Mouse (Mus musculus) lung, postnatal 0 days (tissue): Measurements from ENCODE around the gene Tomm34. TPM values are rescaled to one million over a fixed set of nuclear protein-coding genes. Genes with fewer than 3 reads are reported as not detected.

Experiments used
- ATAC-seq: fragments of 200-750 bp; cut with Nextera tagmentation; 2 replicates; pipeline ENCODE4 v1.8.0; 2017; ENCODE audit warnings: moderate library complexity
- DNase-seq: peaks from one replicate; pipeline ENCODE4 v3.0.0-alpha.2; 2016; ENCODE audit warnings: low spot score
- H3K27ac ChIP-seq: fragments of 300-500 bp; sonication (generic); 2 replicates; pipeline ENCODE4 v1.5.1; 2014; ENCODE audit warnings: antibody characterized with exemption, mild to moderate bottlenecking, low read length, mixed read lengths
- H3K27me3 ChIP-seq: fragments of 300-500 bp; sonication (generic); replicated peaks from 2 replicates; pipeline ENCODE4 v1.6.1; 2014; ENCODE audit warnings: low read length, mixed read lengths; ENCODE audit not compliant: insufficient read depth
- H3K36me3 ChIP-seq: fragments of 300-500 bp; sonication (generic); 2 replicates; pipeline ENCODE4 v1.6.1; 2014; ENCODE audit warnings: low read length, mixed read lengths; ENCODE audit not compliant: insufficient read depth
- H3K4me1 ChIP-seq: fragments of 300-500 bp; sonication (generic); 2 replicates; pipeline ENCODE4 v1.6.1; 2014; ENCODE audit warnings: antibody characterized with exemption, low read depth, low read length, mixed read lengths; ENCODE audit not compliant: insufficient read depth
- H3K4me2 ChIP-seq: fragments of 300-500 bp; sonication (generic); replicated peaks from 2 replicates; pipeline ENCODE4 v1.6.1; 2014; ENCODE audit warnings: low read depth, mild to moderate bottlenecking, low read length, moderate library complexity, mixed read lengths
- H3K4me3 ChIP-seq: fragments of 300-500 bp; sonication (generic); 2 replicates; pipeline ENCODE4 v1.5.1; 2014; ENCODE audit warnings: low read depth, low read length
- H3K9ac ChIP-seq: fragments of 300-500 bp; sonication (generic); replicated peaks from 2 replicates; pipeline ENCODE4 v1.6.1; 2014; ENCODE audit warnings: low read depth, mild to moderate bottlenecking
- H3K9me3 ChIP-seq: fragments of 300-500 bp; sonication (generic); 2 replicates; pipeline ENCODE4 v1.6.1; 2016; ENCODE audit warnings: low read length, mixed read lengths
- CTCF ChIP-seq: IDR thresholded peaks from 2 replicates; pipeline ENCODE4 v1.5.1; 2016; ENCODE audit warnings: antibody characterized with exemption, mild to moderate bottlenecking
- EP300 ChIP-seq: IDR thresholded peaks from 2 replicates; pipeline ENCODE4 v1.6.1; 2016; ENCODE audit warnings: antibody characterized with exemption, mild to moderate bottlenecking, control low read depth
- WGBS: fragments of 180-500 bp; shearing (Covaris S2); extraction: QIAGEN DNeasy Blood & Tissue Kit; methylation state at CpG from one replicate; pipeline ENCODE4 v1.1.7; 2014; 5-methylcytosine and 5-hydroxymethylcytosine counted together
- polyA plus RNA-seq: library from polyadenylated mRNA; unstranded; fragments of >200 nt; fragmentation: Nextera tagmentation; extraction: Ambion mirVana; gene quantifications from 2 replicates; pipeline ENCODE4 v1.2.1, GENCODE M21; 2015

Gene Tomm34
- polyA plus RNA-seq, 1 experiment from 2014 or later: 27.2 TPM

GRCm38 (mm10) chr2:164094152-164094551 lies 23.2 kb upstream of the Tomm34 start:
- Histone ChIP-seq H3K4me3 (no peak overlapping the region), H3K4me1 (no peaks in the 10 kb centered on the region), H3K9ac (no peak overlapping the region), H3K27me3 (no peaks in the 10 kb centered on the region), H3K36me3 (peaks cover 15% of the 10 kb centered on the region), H3K9me3 (no peaks in the 10 kb centered on the region), H3K4me2 (no peak overlapping the region), H3K27ac (no peak overlapping the region)
- DNase-seq (no peak), ATAC-seq (no peak)
- 70% methylated on average over 7 of the region's 7 CpGs for WGBS
- no peak for TF ChIP-seq EP300
- peak; percentile 29 for TF ChIP-seq CTCF

- DNase-seq: no peak
- WGBS: 95% methylated on average over 4 of the region's 4 CpGs
- no peaks in the 10 kb centered on the region for H3K27me3 ChIP-seq
- H3K9me3 ChIP-seq: no peaks in the 10 kb centered on the region
- H3K36me3 ChIP-seq: peaks cover 24% of the 10 kb centered on the region; the same call in 1 of the 2 replicates
- no peak overlapping the region for H3K4me3 ChIP-seq
- TF ChIP-seq EP300: no peak
- no peak for TF ChIP-seq CTCF
- H3K9ac ChIP-seq: no peak overlapping the region
- H3K27ac ChIP-seq: no peak overlapping the region
- no peak for ATAC-seq
- no peaks in the 10 kb centered on the region for H3K4me1 ChIP-seq
- no peak overlapping the region for H3K4me2 ChIP-seq
These were observed 18.5 kb upstream of the Tomm34 start for GRCm38 (mm10) chr2:164089508-164089907.

GRCm38 (mm10) chr2:164087416-164088017 lies 16.5 kb upstream of the Tomm34 start:
- no peak for ATAC-seq
- WGBS: 91% methylated on average over 6 of the region's 6 CpGs

GRCm38 (mm10) chr2:164084342-164084700 lies 13.4 kb upstream of the Tomm34 start:
- Histone ChIP-seq H3K36me3 (peaks cover 46% of the 10 kb centered on the region), H3K4me2 (0 out of 2 replicates have a peak overlapping the region, but pooled peaks have one; percentile 9), H3K9ac (no peak overlapping the region), H3K4me3 (no peak overlapping the region), H3K27ac (peak overlapping the region; percentile 48), H3K27me3 (no peaks in the 10 kb centered on the region), H3K4me1 (0 out of 2 replicates have a peak, but pooled peaks cover 2% of the 10 kb centered on the region), H3K9me3 (no peaks in the 10 kb centered on the region)
- DNase-seq (no peak), ATAC-seq (peak; percentile 22; the same call in 1 of the 2 replicates)
- TF ChIP-seq CTCF (no peak), EP300 (no peak)
- 53% methylated on average over 7 of the region's 7 CpGs for WGBS

More at GRCm38 (mm10) chr2:164087416-164088017, 16.5 kb upstream of the Tomm34 start:
- no peak for TF ChIP-seq CTCF
- TF ChIP-seq EP300: no peak
- H3K4me1 ChIP-seq: 0 out of 2 replicates have a peak, but pooled peaks cover 2% of the 10 kb centered on the region
- no peak overlapping the region for H3K27ac ChIP-seq
- no peak overlapping the region for H3K4me3 ChIP-seq
- DNase-seq: no peak
- no peak overlapping the region for H3K4me2 ChIP-seq
- H3K36me3 ChIP-seq: peaks cover 27% of the 10 kb centered on the region; the same call in 1 of the 2 replicates
- H3K9ac ChIP-seq: no peak overlapping the region
- H3K9me3 ChIP-seq: no peaks in the 10 kb centered on the region
- H3K27me3 ChIP-seq: no peaks in the 10 kb centered on the region

GRCm38 (mm10) chr2:164083609-164084341 lies 12.8 kb upstream of the Tomm34 start:
- 50% methylated on average over 19 of the region's 19 CpGs for WGBS
- no peaks in the 10 kb centered on the region for H3K27me3 ChIP-seq
- H3K4me2 ChIP-seq: 0 out of 2 replicates have a peak overlapping the region, but pooled peaks have one; percentile 9
- H3K4me1 ChIP-seq: 0 out of 2 replicates have a peak, but pooled peaks cover 2% of the 10 kb centered on the region
- ATAC-seq (peak; percentile 92), DNase-seq (peak; percentile 90)
- H3K36me3 ChIP-seq: peaks cover 42% of the 10 kb centered on the region
- H3K9me3 ChIP-seq: no peaks in the 10 kb centered on the region
- peak overlapping the region; percentile 60 for H3K27ac ChIP-seq
- H3K4me3 ChIP-seq: no peak overlapping the region
- no peak overlapping the region for H3K9ac ChIP-seq
- TF ChIP-seq EP300 (no peak), CTCF (no peak)

- no peak overlapping the region for H3K4me3 ChIP-seq
- WGBS: 77% methylated on average over 10 of the region's 10 CpGs
- H3K36me3 ChIP-seq: peaks cover 29% of the 10 kb centered on the region
- no peak for DNase-seq
- H3K27ac ChIP-seq: no peak overlapping the region
- H3K4me1 ChIP-seq: 0 out of 2 replicates have a peak, but pooled peaks cover 2% of the 10 kb centered on the region
- H3K4me2 ChIP-seq: no peak overlapping the region
- TF ChIP-seq EP300 (no peak), CTCF (no peak)
- no peak for ATAC-seq
- no peaks in the 10 kb centered on the region for H3K27me3 ChIP-seq
- no peak overlapping the region for H3K9ac ChIP-seq
- H3K9me3 ChIP-seq: no peaks in the 10 kb centered on the region
These were observed 11.2 kb upstream of the Tomm34 start for GRCm38 (mm10) chr2:164082175-164082574.
